Comparison of ENCODE assay signal across 8 mouse cellular contexts in the genomic region with DNA sequence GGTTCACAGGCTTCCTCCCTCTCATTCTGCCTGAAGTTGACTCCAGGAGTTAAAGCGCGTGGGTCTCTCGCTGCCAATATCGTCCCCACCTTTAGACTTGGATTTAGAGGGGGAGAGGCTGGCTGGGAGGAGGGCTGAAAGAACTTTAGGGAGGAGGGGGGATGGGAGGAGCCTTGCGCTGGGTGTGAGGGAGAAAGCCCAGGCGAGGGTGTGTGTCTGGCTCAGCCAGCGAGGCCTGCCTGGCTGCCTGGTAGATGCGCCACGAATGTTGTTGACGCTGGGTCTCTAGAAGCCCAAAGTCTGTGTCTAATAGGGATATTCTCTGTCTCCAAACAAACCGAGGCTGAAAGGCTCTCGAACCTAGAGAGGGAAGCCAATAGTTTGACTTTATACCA. TPM values are rescaled to one million over a fixed set of nuclear protein-coding genes. Genes with fewer than 3 reads are reported as not detected.
DNase-seq lines count a peak whose midpoint lies in the region; ATAC-seq and TF ChIP-seq lines count a peak whose summit lies in the region.
"Had no signal": no experiment of that assay in that cellular context is flagged by ENCODE, and none has a peak within 500 bp of the region (broad histone marks: within the 10 kb centered on the region; RNA-seq: fewer than 3 reads in every experiment).

No protein-coding gene starts in this region.

- H3K27me3 ChIP-seq in CH12.LX (replicated peaks): peaks cover 84% of the 10 kb centered on the region
- peaks cover 2% of the 10 kb centered on the region; the same call in 1 of the 2 replicates for H3K27me3 ChIP-seq in embryonic facial prominence, embryonic 11.5 days (ENCODE audit: control insufficient read depth, insufficient read depth, low read length)
- H3K27me3 ChIP-seq in limb, embryonic 14.5 days (ENCODE audit: control insufficient read depth, insufficient read depth, low read length): no peaks in the 10 kb centered on the region
- peaks cover 58% of the 10 kb centered on the region for H3K27me3 ChIP-seq in neural tube, embryonic 13.5 days

- no peak for TF ChIP-seq POLR2A in CH12.LX (IDR thresholded peaks at IDR 0.05; ENCODE audit: low read depth, low read length)
- peak; percentile 72; the same call in 1 of the 2 replicates for TF ChIP-seq POLR2A in limb, embryonic 14.5 days (IDR thresholded peaks at IDR 0.05; ENCODE audit: borderline replicate concordance, extremely low read depth, insufficient read depth, insufficient read length)

- H3K4me1 ChIP-seq in CH12.LX (ENCODE audit: control insufficient read depth in 1 of 2, insufficient read depth in 2 of 2): peaks cover 15 to 35% of the 10 kb centered on the region in 2 experiments
- H3K4me1 ChIP-seq in embryonic facial prominence, embryonic 11.5 days (ENCODE audit: control insufficient read depth, insufficient read depth, low read length): peaks cover 18% of the 10 kb centered on the region; the same call in 1 of the 2 replicates
- H3K4me1 ChIP-seq in limb, embryonic 14.5 days (ENCODE audit: control insufficient read depth, insufficient read depth, low read length): peaks cover 51% of the 10 kb centered on the region
- peaks cover 29% of the 10 kb centered on the region for H3K4me1 ChIP-seq in neural tube, embryonic 13.5 days (replicated peaks)

- TF ChIP-seq EP300 in CH12.LX (IDR thresholded peaks at IDR 0.05; ENCODE audit: low read length): no peak

- no peak overlapping the region for H3K9ac ChIP-seq in CH12.LX (ENCODE audit: insufficient read depth, low read depth)
- no peak overlapping the region for H3K9ac ChIP-seq in embryonic facial prominence, embryonic 11.5 days (replicated peaks; ENCODE audit: low read length)
- H3K9ac ChIP-seq in limb, embryonic 14.5 days (ENCODE audit: low read depth, low read length, severe bottlenecking): peak overlapping the region; percentile 91
- no peak overlapping the region for H3K9ac ChIP-seq in neural tube, embryonic 13.5 days

- ATAC-seq in embryonic facial prominence, embryonic 11.5 days (replicated peaks; ENCODE audit: insufficient number of reproducible peaks, low FRiP score, low TSS enrichment, low read depth): no peak
- peak; percentile 51 for ATAC-seq in limb, embryonic 14.5 days (ENCODE audit: low FRiP score, low read depth)
- 0 out of 2 replicates have a peak, but pooled peaks have one; percentile 13 for ATAC-seq in neural tube, embryonic 13.5 days (ENCODE audit: low read depth)

- in situ Hi-C loops in CH12.LX (cut with MboI; ENCODE audit: low pct_ligation_motif_present, low pct_unique_long_range_greater_than_20kb, low sequenced_read_pairs): no loop called here

- no peak for TF ChIP-seq RAD21 in CH12.LX (IDR thresholded peaks at IDR 0.05; ENCODE audit: low read depth, low read length)

- no peaks in the 10 kb centered on the region for H3K9me3 ChIP-seq in CH12.LX (replicated peaks; ENCODE audit: low read length)
- H3K9me3 ChIP-seq in embryonic facial prominence, embryonic 11.5 days (replicated peaks; ENCODE audit: control insufficient read depth, low read length): no peaks in the 10 kb centered on the region
- H3K9me3 ChIP-seq in limb, embryonic 14.5 days (ENCODE audit: control insufficient read depth, low read length): no peaks in the 10 kb centered on the region
- no peaks in the 10 kb centered on the region for H3K9me3 ChIP-seq in neural tube, embryonic 13.5 days

- H3K36me3 ChIP-seq in CH12.LX (replicated peaks in 1 of 2; ENCODE audit: control insufficient read depth in 1 of 2, insufficient read depth in 1 of 2, low read length in 1 of 2): no peaks in the 10 kb centered on the region
- H3K36me3 ChIP-seq in embryonic facial prominence, embryonic 11.5 days (replicated peaks; ENCODE audit: control insufficient read depth, insufficient read depth, low read depth, low read length): no peaks in the 10 kb centered on the region
- peaks cover 5% of the 10 kb centered on the region; the same call in 1 of the 2 replicates for H3K36me3 ChIP-seq in limb, embryonic 14.5 days (ENCODE audit: control insufficient read depth, insufficient read depth, low read length)
- H3K36me3 ChIP-seq in neural tube, embryonic 13.5 days: no peaks in the 10 kb centered on the region

- H3K4me2 ChIP-seq in CH12.LX (ENCODE audit: insufficient read depth, low read depth, poor library complexity, severe bottlenecking): peak overlapping the region; percentile 87; the same call in 1 of the 2 replicates
- H3K4me2 ChIP-seq in embryonic facial prominence, embryonic 11.5 days (ENCODE audit: low read depth, low read length): peak overlapping the region; percentile 90
- peak overlapping the region; percentile 75 for H3K4me2 ChIP-seq in limb, embryonic 14.5 days (replicated peaks; ENCODE audit: low read depth, low read length, severe bottlenecking)
- H3K4me2 ChIP-seq in neural tube, embryonic 13.5 days: peak overlapping the region; percentile 91

- DNase-seq in 3T3-L1 (ENCODE audit: low read depth, low spot score) (peak; percentile 66), CH12.LX (ENCODE audit: extremely low read depth) (no peak)
- peak; percentile 81 for DNase-seq in embryonic facial prominence, embryonic 11.5 days (ENCODE audit: low spot score)
- peak; percentile 64 to 65 for DNase-seq in heart, postnatal 14 days
- peak; percentile 90 for DNase-seq in limb, embryonic 14.5 days (ENCODE audit: low spot score)
- no peak for DNase-seq in layer of hippocampus, adult 18-20 months (ENCODE audit: low spot score in 2 of 2)

- H3K27ac ChIP-seq in CH12.LX (ENCODE audit: insufficient read depth, low read depth): no peak overlapping the region
- H3K27ac ChIP-seq in embryonic facial prominence, embryonic 11.5 days (replicated peaks; ENCODE audit: low read depth, low read length): peak overlapping the region; percentile 96
- H3K27ac ChIP-seq in limb, embryonic 14.5 days (replicated peaks; ENCODE audit: low read depth, low read length): peak overlapping the region; percentile 97
- H3K27ac ChIP-seq in neural tube, embryonic 13.5 days (replicated peaks): 0 out of 2 replicates have a peak overlapping the region, but pooled peaks have one; percentile 23

- TF ChIP-seq CTCF in CH12.LX (conservative IDR thresholded peaks at IDR 0.05 in 1 of 2, IDR thresholded peaks at IDR 0.05 in 1 of 2; ENCODE audit: low read depth in 2 of 2, low read length in 2 of 2): no peak

- H3K4me3 ChIP-seq in CH12.LX (replicated peaks in 1 of 3; ENCODE audit: low read depth in 2 of 3, low read length in 2 of 3, poor library complexity in 1 of 3): no peak overlapping the region
- peak overlapping the region; percentile 73; the same call in 1 of the 2 replicates for H3K4me3 ChIP-seq in embryonic facial prominence, embryonic 11.5 days (ENCODE audit: low read depth, low read length)
- H3K4me3 ChIP-seq in limb, embryonic 14.5 days (replicated peaks; ENCODE audit: low read length): peak overlapping the region; percentile 80
- peak overlapping the region; percentile 53 for H3K4me3 ChIP-seq in neural tube, embryonic 13.5 days

- H3K79me2 ChIP-seq in CH12.LX (replicated peaks; ENCODE audit: control insufficient read depth, extremely low read depth, insufficient read depth, poor library complexity, severe bottlenecking): no peaks in the 10 kb centered on the region

- dilution Hi-C loops in CH12.LX (cut with MboI; ENCODE audit: extremely low pct_ligation_motif_present, extremely low pct_unique_long_range_greater_than_20kb, low sequenced_read_pairs): no loop called here

- intact Hi-C loops in heart, postnatal 14 days (cut with DNase I): no loop called here

- WGBS in embryonic facial prominence, embryonic 11.5 days: 3% methylated on average over 12 of the region's 12 CpGs
- 4% methylated on average over 12 of the region's 12 CpGs for WGBS in limb, embryonic 14.5 days
- WGBS in neural tube, embryonic 13.5 days: 6% methylated on average over 12 of the region's 12 CpGs

RNA-seq across cellular contexts. Expression of gene Rarg, which starts 0.8 kb away (rescaled TPM):
- total RNA-seq in CH12.LX (2012; rRNA removed) (0.64 and 0.76 TPM in 2 replicates), CH12.LX (2014; rRNA removed) (0.17 and 0.32 TPM in 2 replicates)
- 0.63 and 0.76 TPM in 2 replicates for polyA plus RNA-seq in CH12.LX (2012; ENCODE audit: insufficient read length, low read depth)
- 68.1 and 70.2 TPM in 2 replicates for polyA plus RNA-seq in embryonic facial prominence, embryonic 11.5 days (2014; fragmentation: Nextera tagmentation; extraction: Ambion mirVana)
- total RNA-seq in heart, postnatal 14 days (2021): 10 to 100 TPM; 18.9 to 21.1 TPM
- polyA plus RNA-seq in limb, embryonic 14.5 days (2012; rRNA removed): 135 and 175 TPM in 2 replicates
- polyA plus RNA-seq in limb, embryonic 14.5 days (2014; fragmentation: Nextera tagmentation; extraction: Ambion mirVana): 115 and 140 TPM in 2 replicates
- polyA plus RNA-seq in neural tube, embryonic 13.5 days (2015; fragmentation: Nextera tagmentation; extraction: Ambion mirVana): 8.5 and 12.5 TPM in 2 replicates
- 10 to 100 TPM; 11.3 to 13.7 TPM for total RNA-seq in layer of hippocampus, adult 18-20 months (2021)

RNA-seq across cellular contexts. Expression of gene Gm9918, which starts 12.3 kb away (rescaled TPM):
- not detected in 2 replicates for total RNA-seq in CH12.LX (2012; rRNA removed)
- not detected in 2 replicates for total RNA-seq in CH12.LX (2014; rRNA removed)
- not detected in 2 replicates for polyA plus RNA-seq in CH12.LX (2012; ENCODE audit: insufficient read length, low read depth)
- polyA plus RNA-seq in embryonic facial prominence, embryonic 11.5 days (2014; fragmentation: Nextera tagmentation; extraction: Ambion mirVana): 0.58 and 1.2 TPM in 2 replicates
- total RNA-seq in heart, postnatal 14 days (2021): not detected
- 3.1 and 3.8 TPM in 2 replicates for polyA plus RNA-seq in limb, embryonic 14.5 days (2012; rRNA removed)
- polyA plus RNA-seq in limb, embryonic 14.5 days (2014; fragmentation: Nextera tagmentation; extraction: Ambion mirVana): 0.93 and 1.0 TPM in 2 replicates
- 0.14 TPM in 1 of 2 replicates, not detected in the other for polyA plus RNA-seq in neural tube, embryonic 13.5 days (2015; fragmentation: Nextera tagmentation; extraction: Ambion mirVana)
- not detected for total RNA-seq in layer of hippocampus, adult 18-20 months (2021)
- total RNA-seq: gastrocnemius, adult 8-10 months had no signal

RNA-seq across cellular contexts. Expression of gene Mfsd5, which starts 21.2 kb away (rescaled TPM):
- total RNA-seq in CH12.LX (2012; rRNA removed): 31.1 and 37.1 TPM in 2 replicates
- total RNA-seq in CH12.LX (2014; rRNA removed): 43.7 and 51.8 TPM in 2 replicates
- 76.2 and 90.6 TPM in 2 replicates for polyA plus RNA-seq in CH12.LX (2012; ENCODE audit: insufficient read length, low read depth)
- 51.6 and 57.2 TPM in 2 replicates for polyA plus RNA-seq in embryonic facial prominence, embryonic 11.5 days (2014; fragmentation: Nextera tagmentation; extraction: Ambion mirVana)
- 10 to 100 TPM; 16.7 to 19.0 TPM for total RNA-seq in heart, postnatal 14 days (2021)
- polyA plus RNA-seq in limb, embryonic 14.5 days (2012; rRNA removed): 55.6 and 76.8 TPM in 2 replicates
- polyA plus RNA-seq in limb, embryonic 14.5 days (2014; fragmentation: Nextera tagmentation; extraction: Ambion mirVana): 77.7 and 82.1 TPM in 2 replicates
- 52.0 and 54.0 TPM in 2 replicates for polyA plus RNA-seq in neural tube, embryonic 13.5 days (2015; fragmentation: Nextera tagmentation; extraction: Ambion mirVana)
- total RNA-seq in layer of hippocampus, adult 18-20 months (2021): 10 to 100 TPM; 34.6 to 38.9 TPM

RNA-seq across cellular contexts. Expression of gene Itgb7, which starts 26.3 kb away (rescaled TPM):
- total RNA-seq in CH12.LX (2012; rRNA removed) (10.1 and 17.7 TPM in 2 replicates), CH12.LX (2014; rRNA removed) (1.8 and 3.7 TPM in 2 replicates)
- 2.8 and 4.2 TPM in 2 replicates for polyA plus RNA-seq in CH12.LX (2012; ENCODE audit: insufficient read length, low read depth)
- 1.3 and 2.7 TPM in 2 replicates for polyA plus RNA-seq in embryonic facial prominence, embryonic 11.5 days (2014; fragmentation: Nextera tagmentation; extraction: Ambion mirVana)
- total RNA-seq in heart, postnatal 14 days (2021): 1 to 10 TPM; 1.5 to 1.8 TPM
- 2.7 and 3.0 TPM in 2 replicates for polyA plus RNA-seq in limb, embryonic 14.5 days (2012; rRNA removed)
- 4.2 and 6.5 TPM in 2 replicates for polyA plus RNA-seq in limb, embryonic 14.5 days (2014; fragmentation: Nextera tagmentation; extraction: Ambion mirVana)
- polyA plus RNA-seq in neural tube, embryonic 13.5 days (2015; fragmentation: Nextera tagmentation; extraction: Ambion mirVana): 0.30 and 1.7 TPM in 2 replicates
- 1 to 10 TPM in 1 of 2 experiments, under 1 TPM in 1; 0.76 to 1.9 TPM for total RNA-seq in layer of hippocampus, adult 18-20 months (2021)

RNA-seq across cellular contexts. Expression of gene Espl1, which starts 38.0 kb away (rescaled TPM):
- total RNA-seq in CH12.LX (2012; rRNA removed): 51.0 and 64.6 TPM in 2 replicates
- 41.0 and 41.3 TPM in 2 replicates for total RNA-seq in CH12.LX (2014; rRNA removed)
- 80.7 and 110 TPM in 2 replicates for polyA plus RNA-seq in CH12.LX (2012; ENCODE audit: insufficient read length, low read depth)
- polyA plus RNA-seq in embryonic facial prominence, embryonic 11.5 days (2014; fragmentation: Nextera tagmentation; extraction: Ambion mirVana): 36.0 and 37.7 TPM in 2 replicates
- total RNA-seq in heart, postnatal 14 days (2021): 1 to 10 TPM; 3.2 to 4.3 TPM
- 37.2 and 40.0 TPM in 2 replicates for polyA plus RNA-seq in limb, embryonic 14.5 days (2012; rRNA removed)
- 27.2 and 27.3 TPM in 2 replicates for polyA plus RNA-seq in limb, embryonic 14.5 days (2014; fragmentation: Nextera tagmentation; extraction: Ambion mirVana)
- 5.6 and 7.5 TPM in 2 replicates for polyA plus RNA-seq in neural tube, embryonic 13.5 days (2015; fragmentation: Nextera tagmentation; extraction: Ambion mirVana)
- 1 to 10 TPM in 1 of 2 experiments, under 1 TPM in 1; 0.64 to 1.4 TPM for total RNA-seq in layer of hippocampus, adult 18-20 months (2021)

Comparison
In these comparisons a context has a peak if more than half of its experiments do, and no peak if none do; other contexts are left out.
1. DNase-seq: peak in 3T3-L1 (single experiment), embryonic facial prominence, embryonic 11.5 days (single experiment), heart, postnatal 14 days (2 of 2) and limb, embryonic 14.5 days (single experiment); none in CH12.LX (single experiment) and layer of hippocampus, adult 18-20 months (0 of 2).
2. H3K4me3 ChIP-seq: peak in embryonic facial prominence, embryonic 11.5 days (single experiment), limb, embryonic 14.5 days (single experiment) and neural tube, embryonic 13.5 days (single experiment); none in CH12.LX (0 of 3).
3. Peak in every context shown above with its lines, with median percentiles within 50 percentile points of each other: H3K4me2 ChIP-seq.